Mouse (Mus musculus): ENCODE data around the gene Hoxd3. TPM values are rescaled to one million over a fixed set of nuclear protein-coding genes. Genes with fewer than 3 reads are reported as not detected.

The Hoxd3 gene
- polyA plus RNA-seq, 1 experiment: 0.09 TPM

DNA sequence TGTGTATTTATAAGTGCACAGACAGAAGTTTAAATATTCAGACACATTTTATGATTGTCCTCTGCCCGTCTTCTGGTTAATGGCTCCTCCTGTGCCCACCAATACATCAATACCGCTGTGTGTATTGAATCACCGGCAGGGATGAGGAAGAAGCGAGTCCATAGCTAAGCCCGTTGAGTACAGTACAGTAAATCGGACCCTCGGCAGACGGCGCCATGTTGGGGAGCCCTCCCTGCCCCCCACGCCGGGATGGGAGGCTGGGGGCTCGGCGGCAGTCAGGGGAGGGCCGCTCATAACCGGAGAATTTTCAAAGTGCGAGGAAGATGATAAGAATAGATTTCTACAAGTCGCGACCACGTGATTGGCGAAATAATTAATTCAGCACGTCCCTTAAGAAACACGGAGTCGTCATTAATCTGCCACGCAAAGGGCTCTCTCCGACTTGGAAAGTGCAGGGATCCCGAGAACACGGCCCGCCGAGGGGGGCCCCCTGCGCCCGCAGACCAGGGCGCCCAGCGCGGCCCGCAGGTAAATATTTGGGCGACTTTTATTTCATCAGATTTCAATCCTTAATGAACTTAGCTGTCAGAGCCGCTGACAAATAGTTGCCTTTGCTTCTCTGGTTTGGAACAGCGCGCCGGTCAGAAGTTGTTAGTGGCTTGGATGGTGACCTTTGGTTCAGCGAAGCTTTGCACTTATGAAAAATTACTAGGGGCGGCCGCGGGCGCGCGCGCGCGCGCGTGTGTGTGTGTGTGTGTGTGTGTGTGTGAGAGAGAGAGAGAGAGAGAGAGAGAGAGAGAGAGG, 21.0 kb downstream of the Hoxd3 start:
- DNase-seq: no peak
- Histone ChIP-seq H3K4me3 (replicated peaks; ENCODE audit: extremely low read depth, low read depth, low read length) (no peak overlapping the region), H3K4me1 (ENCODE audit: control insufficient read depth, insufficient read depth, low read length) (no peaks in the 10 kb centered on the region)
- 3% methylated on average over 52 of the region's 52 CpGs for WGBS
- no peak for TF ChIP-seq CTCF (IDR thresholded peaks at IDR 0.05; ENCODE audit: insufficient read depth, low read length)
- no peak for TF ChIP-seq POLR2A (IDR thresholded peaks at IDR 0.05; ENCODE audit: borderline replicate concordance, extremely low read depth, low read depth, low read length)

DNA sequence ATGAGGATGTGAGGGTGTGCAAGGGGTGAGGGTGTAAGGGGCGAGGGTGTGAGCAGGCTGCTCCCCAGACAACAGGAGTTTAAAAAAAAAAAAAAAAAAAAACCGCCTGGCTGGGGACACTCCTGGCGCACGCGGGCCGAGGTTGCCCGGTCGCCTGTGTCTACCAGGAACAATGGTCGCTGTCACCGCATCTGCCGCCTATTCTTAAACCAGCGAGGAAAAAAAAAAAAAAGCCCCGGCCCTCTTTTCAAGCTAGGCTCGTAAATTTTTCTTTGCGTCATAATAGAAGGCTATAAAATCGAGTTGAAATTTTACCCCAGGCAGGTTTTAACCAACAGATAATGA, 21.6 kb downstream of the Hoxd3 start:
- no peak for DNase-seq
- Histone ChIP-seq H3K4me3 (replicated peaks; ENCODE audit: extremely low read depth, low read depth, low read length) (no peak overlapping the region), H3K4me1 (ENCODE audit: control insufficient read depth, insufficient read depth, low read length) (no peaks in the 10 kb centered on the region)
- WGBS: 5% methylated on average over 16 of the region's 16 CpGs
- TF ChIP-seq POLR2A (IDR thresholded peaks at IDR 0.05; ENCODE audit: borderline replicate concordance, extremely low read depth, low read depth, low read length) (no peak), CTCF (IDR thresholded peaks at IDR 0.05; ENCODE audit: insufficient read depth, low read length) (no peak)

DNA sequence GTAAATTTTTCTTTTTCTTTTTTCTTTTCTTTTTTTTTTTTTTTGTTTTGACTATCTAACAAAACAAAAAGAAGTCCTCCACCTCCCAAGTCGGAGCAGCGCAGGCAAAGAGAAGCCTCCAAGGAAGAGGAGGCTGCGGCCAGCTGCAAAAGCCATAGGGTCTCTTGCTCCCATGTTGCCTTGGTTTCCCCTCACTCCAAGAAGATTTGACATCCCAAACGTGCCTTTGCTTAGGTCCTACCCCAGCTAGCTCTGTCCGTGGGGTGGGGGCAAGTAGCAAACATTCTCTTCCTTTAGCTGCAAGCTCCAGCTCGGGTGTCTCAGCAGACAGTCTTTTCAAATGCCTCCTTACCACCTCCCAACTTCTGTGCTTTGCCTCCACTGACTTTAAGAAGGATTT, 22.0 kb downstream of the Hoxd3 start:
- Histone ChIP-seq H3K4me3 (replicated peaks; ENCODE audit: extremely low read depth, low read depth, low read length) (no peak overlapping the region), H3K4me1 (ENCODE audit: control insufficient read depth, insufficient read depth, low read length) (no peaks in the 10 kb centered on the region)
- DNase-seq: no peak
- TF ChIP-seq POLR2A (IDR thresholded peaks at IDR 0.05; ENCODE audit: borderline replicate concordance, extremely low read depth, low read depth, low read length): no peak
- TF ChIP-seq CTCF (IDR thresholded peaks at IDR 0.05; ENCODE audit: insufficient read depth, low read length): no peak
- 11% methylated on average over 6 of the region's 6 CpGs for WGBS

DNA sequence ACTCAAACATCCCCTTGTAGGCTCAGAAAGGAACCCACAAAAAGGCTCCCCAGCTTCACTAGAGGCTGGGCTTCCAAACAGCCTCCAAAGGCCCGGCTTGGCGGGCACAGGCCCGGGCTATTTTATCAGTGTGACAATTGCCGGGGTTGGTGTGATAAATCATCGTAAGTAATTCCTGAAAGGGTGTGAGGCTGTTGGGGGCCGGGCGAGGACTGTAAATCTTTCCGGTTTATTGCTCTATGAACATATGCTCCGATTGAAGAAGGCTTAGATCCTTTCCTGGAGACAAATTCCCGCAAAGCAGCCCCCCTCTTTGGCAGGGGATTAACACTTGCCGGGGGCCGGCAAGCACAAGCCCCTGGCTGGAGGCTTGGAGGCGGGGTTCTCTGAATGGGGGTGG, 22.7 kb downstream of the Hoxd3 start:
- Histone ChIP-seq H3K4me1 (ENCODE audit: control insufficient read depth, insufficient read depth, low read length) (no peaks in the 10 kb centered on the region), H3K4me3 (replicated peaks; ENCODE audit: extremely low read depth, low read depth, low read length) (no peak overlapping the region)
- DNase-seq: no peak
- TF ChIP-seq CTCF (IDR thresholded peaks at IDR 0.05; ENCODE audit: insufficient read depth, low read length) (no peak), POLR2A (IDR thresholded peaks at IDR 0.05; ENCODE audit: borderline replicate concordance, extremely low read depth, low read depth, low read length) (no peak)
- WGBS: 6% methylated on average over 13 of the region's 13 CpGs

DNA sequence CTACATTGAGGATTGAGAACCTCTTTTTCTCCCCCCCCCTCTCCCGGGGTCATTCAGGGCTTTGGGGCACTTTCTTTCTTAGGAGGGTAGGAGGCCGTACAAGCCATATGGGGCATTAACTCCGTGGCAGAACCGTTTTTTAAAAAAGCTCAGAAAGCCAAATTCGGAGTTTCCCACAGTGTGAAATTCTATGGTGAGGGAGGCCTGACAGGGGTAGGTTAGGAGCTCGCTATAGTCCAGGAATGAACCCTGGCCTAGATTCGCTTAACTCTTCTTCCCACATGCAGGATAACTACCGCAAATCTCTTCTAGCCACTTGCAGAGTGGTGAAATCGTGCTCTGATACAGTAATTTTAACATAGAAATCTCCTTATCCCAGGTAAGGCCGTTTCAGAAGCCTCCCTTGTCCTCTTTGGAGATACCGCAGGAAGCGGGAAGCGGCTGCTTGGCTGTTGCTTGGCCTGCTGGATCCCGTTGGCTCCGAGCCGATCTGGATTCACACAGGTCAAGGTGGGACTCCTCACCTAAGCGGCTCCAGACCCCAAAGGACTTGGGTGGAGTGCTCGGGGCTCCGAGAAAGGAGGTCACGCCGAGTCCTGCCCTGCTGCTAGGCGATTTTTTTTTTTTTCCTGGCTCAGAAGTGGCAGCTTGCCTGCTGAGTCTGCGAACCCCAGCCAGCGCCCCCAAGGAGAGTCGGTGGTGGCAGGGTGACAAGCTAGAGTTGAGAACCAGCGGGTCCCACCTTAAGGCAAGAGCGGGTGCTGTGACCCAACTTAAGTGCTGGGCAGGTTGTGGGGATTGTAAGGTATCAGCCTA, 23.5 kb downstream of the Hoxd3 start:
- no peaks in the 10 kb centered on the region for H3K4me1 ChIP-seq (ENCODE audit: control insufficient read depth, insufficient read depth, low read length)
- 10% methylated on average over 27 of the region's 27 CpGs for WGBS

DNA sequence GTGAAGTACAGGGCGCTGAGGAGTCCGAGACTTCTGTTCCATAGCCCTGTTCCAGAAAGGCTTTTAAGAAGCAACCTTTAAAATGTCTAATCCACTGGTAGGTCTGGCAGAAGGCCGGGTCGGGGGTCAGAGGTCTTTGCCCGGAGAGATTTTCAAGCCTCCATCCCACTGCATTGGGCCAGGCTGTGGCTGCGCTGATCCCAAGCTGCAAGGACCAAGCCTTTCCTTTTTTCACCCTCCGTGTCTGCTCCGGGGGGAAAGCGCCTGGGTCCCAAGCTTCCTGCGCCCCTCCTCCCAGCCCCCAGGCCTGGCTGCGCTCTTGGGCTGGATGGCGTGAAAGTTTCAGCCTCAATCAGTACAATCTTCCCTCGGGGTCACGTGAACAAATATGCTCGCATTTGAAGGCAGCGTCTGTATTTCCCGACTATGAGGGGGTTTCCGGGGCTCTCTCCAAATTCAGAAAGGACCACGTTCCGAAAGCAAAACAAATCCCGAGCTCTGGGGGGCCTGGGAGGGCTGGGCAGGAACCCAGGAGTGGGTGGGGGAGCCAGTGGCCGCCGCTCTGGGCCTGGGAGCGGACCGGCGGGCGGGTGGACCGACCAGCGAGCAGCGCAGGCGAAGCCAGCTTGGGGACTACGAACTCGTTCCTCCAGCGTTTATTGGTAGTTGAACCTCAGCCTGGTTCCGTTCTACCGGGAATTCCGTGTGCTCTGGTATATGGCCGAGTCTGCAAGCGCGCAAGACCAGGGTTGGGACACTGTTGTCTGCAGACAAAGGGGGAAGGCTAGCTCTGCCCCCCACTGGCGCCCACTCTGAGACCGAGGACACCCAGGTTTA, 24.3 kb downstream of the Hoxd3 start:
- DNase-seq: no peak
- Histone ChIP-seq H3K4me3 (replicated peaks; ENCODE audit: extremely low read depth, low read depth, low read length) (no peak overlapping the region), H3K4me1 (ENCODE audit: control insufficient read depth, insufficient read depth, low read length) (no peaks in the 10 kb centered on the region)
- TF ChIP-seq CTCF (IDR thresholded peaks at IDR 0.05; ENCODE audit: insufficient read depth, low read length): no peak
- TF ChIP-seq POLR2A (IDR thresholded peaks at IDR 0.05; ENCODE audit: borderline replicate concordance, extremely low read depth, low read depth, low read length): no peak
- 4% methylated on average over 42 of the region's 42 CpGs for WGBS

More for the DNA sequence above, 23.5 kb downstream of the Hoxd3 start:
- TF ChIP-seq CTCF (IDR thresholded peaks at IDR 0.05; ENCODE audit: insufficient read depth, low read length): no peak
- no peak for TF ChIP-seq POLR2A (IDR thresholded peaks at IDR 0.05; ENCODE audit: borderline replicate concordance, extremely low read depth, low read depth, low read length)
- no peak for DNase-seq
- H3K4me3 ChIP-seq (replicated peaks; ENCODE audit: extremely low read depth, low read depth, low read length): no peak overlapping the region

DNA sequence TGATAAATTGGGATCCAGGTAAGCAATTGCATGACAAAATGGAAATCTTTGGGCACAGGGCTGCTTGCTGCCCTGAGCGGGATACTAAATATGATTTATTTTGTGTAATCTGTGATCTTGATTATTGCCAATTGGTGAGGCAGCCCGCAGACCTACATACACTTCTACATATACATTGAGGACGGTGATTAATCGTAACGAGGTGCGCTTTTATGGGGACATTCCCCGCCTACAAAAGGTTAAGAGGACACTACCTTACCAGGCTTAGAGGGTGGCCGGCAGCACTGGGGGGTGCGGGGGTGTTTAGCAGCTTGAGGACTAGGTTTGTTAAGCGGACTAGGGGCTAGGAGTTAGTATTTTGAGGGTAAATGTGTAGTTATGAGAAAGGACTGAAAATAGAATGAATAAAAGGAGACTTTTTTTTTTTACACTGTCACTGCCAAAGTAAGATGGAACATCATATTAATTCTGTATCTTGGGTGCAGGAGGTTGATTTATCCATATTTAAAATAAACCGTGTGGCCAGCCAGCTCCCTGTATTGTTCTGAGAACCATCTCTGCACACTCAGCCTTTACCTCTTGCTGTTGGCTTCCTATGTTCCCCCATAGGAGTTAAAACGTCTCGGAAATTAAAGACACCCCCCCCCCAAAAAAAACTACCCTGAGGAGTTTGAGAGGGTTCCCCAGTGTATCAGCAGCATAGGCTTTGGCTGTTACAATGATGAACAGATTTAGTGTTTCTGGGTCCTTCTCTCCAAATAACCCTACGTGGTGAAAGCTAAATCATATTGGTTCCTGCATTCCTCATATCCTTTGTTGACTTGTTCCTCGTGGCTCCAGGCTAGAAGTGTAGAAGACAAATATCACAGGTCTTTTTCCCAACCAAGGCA, 25.2 kb downstream of the Hoxd3 start:
- no peak for DNase-seq
- H3K4me1 ChIP-seq (ENCODE audit: control insufficient read depth, insufficient read depth, low read length): no peaks in the 10 kb centered on the region
- TF ChIP-seq CTCF (IDR thresholded peaks at IDR 0.05; ENCODE audit: insufficient read depth, low read length) (no peak), POLR2A (IDR thresholded peaks at IDR 0.05; ENCODE audit: borderline replicate concordance, extremely low read depth, low read depth, low read length) (no peak)
- 10% methylated on average over 15 of the region's 15 CpGs for WGBS
- no peak overlapping the region for H3K4me3 ChIP-seq (replicated peaks; ENCODE audit: extremely low read depth, low read depth, low read length)

DNA sequence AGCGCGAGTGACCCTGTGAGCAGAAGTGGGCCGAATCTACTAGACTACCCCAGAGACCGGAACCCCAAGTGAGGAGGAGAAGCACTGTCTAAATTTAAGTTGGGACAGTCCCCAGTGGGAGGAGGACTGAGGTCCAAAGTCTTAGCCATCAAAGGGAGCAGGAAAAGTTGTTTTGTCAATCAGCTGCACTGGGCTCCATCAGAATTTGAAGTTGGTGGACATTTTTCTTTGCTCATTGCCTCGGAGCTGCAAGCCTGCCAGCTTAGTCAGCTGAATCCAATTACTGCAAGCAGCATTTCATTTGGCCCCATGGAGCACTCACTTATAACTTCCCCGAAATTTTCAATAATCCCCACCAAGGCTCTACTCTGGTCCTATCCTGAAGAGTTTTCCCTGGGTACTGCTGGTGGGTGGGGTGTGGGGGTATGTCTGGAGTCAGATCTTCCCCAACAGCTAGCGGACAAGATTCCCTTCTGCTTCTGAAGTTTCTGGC, 25.9 kb downstream of the Hoxd3 start:
- H3K4me1 ChIP-seq (ENCODE audit: control insufficient read depth, insufficient read depth, low read length): no peaks in the 10 kb centered on the region
- no peak overlapping the region for H3K4me3 ChIP-seq (replicated peaks; ENCODE audit: extremely low read depth, low read depth, low read length)
- no peak for TF ChIP-seq POLR2A (IDR thresholded peaks at IDR 0.05; ENCODE audit: borderline replicate concordance, extremely low read depth, low read depth, low read length)
- no peak for TF ChIP-seq CTCF (IDR thresholded peaks at IDR 0.05; ENCODE audit: insufficient read depth, low read length)
- WGBS: 15% methylated on average over 7 of the region's 7 CpGs
- no peak for DNase-seq

Measured in lung, adult 2 months (tissue).